In the genomic region with DNA sequence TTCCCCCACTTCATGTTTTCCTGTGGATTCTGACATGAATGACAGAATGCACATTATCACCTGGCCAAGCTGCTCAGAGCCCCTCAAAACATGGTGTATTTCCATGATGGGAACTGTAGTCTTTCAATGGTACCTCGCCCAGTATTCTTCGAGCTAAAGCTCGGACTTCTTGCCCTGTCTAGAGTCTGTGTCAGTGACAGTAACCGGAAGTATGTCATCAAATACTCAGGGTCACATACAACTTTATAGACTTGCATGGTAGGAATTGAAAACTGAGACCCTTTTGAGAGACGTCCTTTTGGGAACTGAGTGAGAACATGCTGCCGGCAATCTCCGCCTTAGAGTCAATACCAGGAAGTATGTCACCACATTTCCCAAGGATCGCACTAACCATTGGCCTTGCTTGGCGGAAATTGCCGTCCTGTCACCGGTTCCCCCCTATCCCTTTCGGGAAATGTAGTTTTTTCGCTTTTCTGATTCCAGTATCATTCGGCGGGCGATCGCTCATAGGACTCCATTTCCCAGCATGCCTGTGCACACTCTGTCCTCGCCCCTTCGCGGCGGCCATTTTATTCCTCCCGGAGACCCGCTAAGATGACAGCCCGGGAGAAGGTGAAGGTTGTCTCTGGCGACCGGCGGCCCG, we compare ENCODE assay signal across 8 mouse cellular contexts. TPM values are rescaled to one million over a fixed set of nuclear protein-coding genes. Genes with fewer than 3 reads are reported as not detected.
A peak's percentile ranks its signal among the peaks of the same experiment; 100 is the strongest.
DNase-seq lines count a peak whose midpoint lies in the region; ATAC-seq lines count a peak whose summit lies in the region.

A gene (plus strand): TSS at position 572 of the 643 bp plus-strand sequence.

- H3K9me3 ChIP-seq in lung, embryonic 16.5 days (ENCODE audit: control insufficient read depth, low read length): no peaks in the 10 kb centered on the region

- no peaks in the 10 kb centered on the region for H3K27me3 ChIP-seq in lung, embryonic 16.5 days (ENCODE audit: control insufficient read depth, insufficient read depth, low read depth, low read length)

- ATAC-seq in hematopoietic stem cell, adult 5-6 weeks (replicated peaks in 1 of 2; ENCODE audit: insufficient read depth in 1 of 2, low FRiP score in 2 of 2, low TSS enrichment in 1 of 2, low read depth in 1 of 2, poor library complexity in 2 of 2, severe bottlenecking in 2 of 2): peak; percentile 83 to 85
- peak; percentile 92 for ATAC-seq in lung, embryonic 16.5 days (ENCODE audit: low read depth)

- H3K36me3 ChIP-seq in lung, embryonic 16.5 days (ENCODE audit: control insufficient read depth, insufficient read depth, low read length): peaks cover 17% of the 10 kb centered on the region

- H3K4me3 ChIP-seq in lung, embryonic 16.5 days (ENCODE audit: low read length): peak within 1 kb of the TSS; percentile 75

- H3K4me1 ChIP-seq in lung, embryonic 16.5 days (replicated peaks; ENCODE audit: control insufficient read depth, insufficient read depth, low read length): peaks cover 28% of the 10 kb centered on the region

- H3K9ac ChIP-seq in lung, embryonic 16.5 days (ENCODE audit: low read length): peak within 1 kb of the TSS; percentile 75

- H3K27ac ChIP-seq in lung, embryonic 16.5 days (ENCODE audit: low read length): peak within 1 kb of the TSS; percentile 97

- DNase-seq in MEL-GATA-1-ER (ENCODE audit: extremely low read depth, low read depth): peak; percentile 99
- peak; percentile 93 for DNase-seq in cerebellum, adult 8-10 months
- peak; percentile 98 for DNase-seq in forelimb bud, embryonic 11.5 days (ENCODE audit: low read depth, low spot score)
- DNase-seq in layer of hippocampus, adult 9-10 months (ENCODE audit: low spot score): peak; percentile 98
- peak; percentile 65 for DNase-seq in ovary, postnatal 10 days (ENCODE audit: low spot score)
- DNase-seq in thymus, postnatal 10 days (ENCODE audit: low spot score in 2 of 2): peak; percentile 93

- WGBS in lung, embryonic 16.5 days: under 1% methylated on average over 28 of the region's 28 CpGs

- H3K4me2 ChIP-seq in lung, embryonic 16.5 days (ENCODE audit: low read depth, low read length): peak within 1 kb of the TSS; percentile 90

RNA-seq across cellular contexts. Expression of the gene that starts here (rescaled TPM):
- total RNA-seq in hematopoietic stem cell, adult 5-6 weeks (2017): 16.4 and 17.1 TPM in 2 replicates
- 11.0 and 12.1 TPM in 2 replicates for polyA plus RNA-seq in lung, embryonic 16.5 days (2015; fragmentation: Nextera tagmentation; extraction: Ambion mirVana)

Comparison
In these comparisons a context has a peak if more than half of its experiments do, and no peak if none do; other contexts are left out.
1. Peak in every context shown above with its lines: DNase-seq, ATAC-seq, H3K4me3 ChIP-seq and H3K27ac ChIP-seq.